Mouse (Mus musculus) embryonic fibroblast, embryonic 13.5 days (primary cell): Measurements from ENCODE around the gene Csf1. TPM values are rescaled to one million over a fixed set of nuclear protein-coding genes. Genes with fewer than 3 reads are reported as not detected.
"Not testable (repeated sequence)": the region's sequence is repeated elsewhere in the genome, so short reads cannot be mapped to it uniquely, and the experiment has no call there.

Experiments
- H3K27ac ChIP-seq: 2 replicates; pipeline ENCODE4 v1.5.1; 2012; ENCODE audit warnings: low read length, control low read depth, inconsistent platforms; ENCODE audit not compliant: insufficient read depth
- H3K4me1 ChIP-seq: 2 replicates; pipeline ENCODE4 v1.6.1; 2011; ENCODE audit warnings: low read length; ENCODE audit not compliant: control insufficient read depth, insufficient read depth
- H3K4me3 ChIP-seq: 2 replicates; pipeline ENCODE4 v1.5.1; 2011; ENCODE audit warnings: mild to moderate bottlenecking, control low read depth, low read length; ENCODE audit not compliant: insufficient read depth
- CTCF ChIP-seq: IDR thresholded peaks from 2 replicates; pipeline ENCODE4 v1.5.1; 2011; ENCODE audit warnings: mild to moderate bottlenecking, control low read depth, low read length, moderate library complexity, borderline replicate concordance; ENCODE audit not compliant: insufficient read depth
- POLR2A ChIP-seq: IDR thresholded peaks from 2 replicates; pipeline ENCODE4 v1.6.1; 2011; ENCODE audit warnings: low read depth, mild to moderate bottlenecking, control low read depth, low read length, moderate library complexity
- polyA plus RNA-seq: library from polyadenylated mRNA; stranded (reverse); fragments of >200 nt; gene quantifications from 2 replicates; pipeline ENCODE4 v1.2.4, GENCODE M21; 2011; ENCODE audit warnings: low read depth; ENCODE audit not compliant: missing spikeins, insufficient read length

Csf1 gene
- polyA plus RNA-seq, 1 experiment, result 208 TPM

GRCm38 (mm10) chr3:107739966-107740365 is 20.3 kb downstream of the Csf1 start:
- H3K4me1 ChIP-seq, result peaks cover 35% of the 10 kb centered on the region
- no peak overlapping the region for H3K4me3 ChIP-seq
- TF ChIP-seq POLR2A (peak; percentile 28; the same call in 1 of the 2 replicates), CTCF (no peak)
- H3K27ac ChIP-seq, result peak overlapping the region; percentile 87

- TF ChIP-seq POLR2A (no peak), CTCF (no peak)
Observed at GRCm38 (mm10) chr3:107739456-107739855, 20.8 kb downstream of the Csf1 start.

DNA sequence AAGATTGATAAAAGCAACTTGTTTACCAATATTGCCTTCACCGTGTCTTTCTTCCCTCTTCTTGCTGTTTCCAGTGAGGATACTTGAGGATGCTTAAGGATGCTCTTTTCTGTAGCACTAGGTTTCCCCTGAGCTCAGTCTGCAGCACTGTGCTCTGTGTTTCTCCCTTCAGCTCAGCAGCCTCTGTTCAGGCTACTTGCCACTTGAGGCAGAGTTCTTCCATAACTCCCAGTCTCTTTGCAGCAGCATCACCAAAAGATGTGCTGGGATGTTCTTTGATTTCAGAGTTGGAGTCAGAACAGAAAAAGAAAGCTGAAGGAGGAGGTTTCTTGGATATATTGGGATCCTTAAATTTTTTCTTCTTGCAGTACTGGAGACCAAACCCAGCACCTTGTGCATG is 21.6 kb downstream of the Csf1 start:
- Histone ChIP-seq H3K4me1 (peaks cover 40% of the 10 kb centered on the region), H3K4me3 (no peak overlapping the region), H3K27ac (peak overlapping the region; percentile 71)
- TF ChIP-seq CTCF (no peak), POLR2A (no peak)

More at GRCm38 (mm10) chr3:107739456-107739855, 20.8 kb downstream of the Csf1 start:
- H3K4me1 ChIP-seq, result peaks cover 35% of the 10 kb centered on the region
- H3K27ac ChIP-seq, result peak overlapping the region; percentile 87
- H3K4me3 ChIP-seq, result no peak overlapping the region

DNA sequence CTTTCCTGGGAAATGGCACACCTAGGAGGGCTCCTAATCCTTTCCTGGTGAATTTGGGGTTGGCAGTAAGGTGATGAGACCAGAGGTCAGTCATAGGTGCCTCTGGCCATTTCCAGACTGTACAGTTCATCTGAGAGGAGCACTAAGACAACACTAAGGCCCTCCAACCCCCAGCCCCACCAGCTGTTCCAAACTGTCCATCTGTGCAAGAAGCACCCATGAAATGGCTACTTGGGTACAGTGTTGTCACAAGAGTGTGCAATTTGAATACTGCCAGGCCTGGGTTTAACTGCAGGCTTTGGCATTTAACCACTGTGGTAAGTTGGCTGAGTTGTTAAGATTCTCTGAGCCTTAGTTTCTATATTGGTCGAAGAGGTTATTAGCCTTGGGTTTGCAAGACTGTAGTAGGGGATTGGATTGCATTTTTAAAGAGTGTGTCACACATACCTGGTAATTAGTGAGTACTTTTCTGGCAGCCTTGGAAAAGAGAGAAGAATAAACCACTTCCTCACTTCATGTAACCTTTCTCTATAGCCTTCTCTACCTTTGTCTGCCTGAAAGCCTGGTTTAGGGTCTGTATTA is 22.6 kb downstream of the Csf1 start:
- Histone ChIP-seq H3K4me3 (no peak overlapping the region), H3K27ac (peak overlapping the region; percentile 91), H3K4me1 (peaks cover 36% of the 10 kb centered on the region)
- TF ChIP-seq CTCF (no peak), POLR2A (no peak)

- not testable (repeated sequence) for H3K27ac ChIP-seq, H3K4me3 ChIP-seq
- H3K4me1 ChIP-seq, result peaks cover 26% of the 10 kb centered on the region
Observed at GRCm38 (mm10) chr3:107735620-107736019, 24.6 kb downstream of the Csf1 start.

GRCm38 (mm10) chr3:107733329-107733728 is 26.9 kb downstream of the Csf1 start:
- Histone ChIP-seq H3K27ac (peak overlapping the region; percentile 85), H3K4me1 (peaks cover 20% of the 10 kb centered on the region), H3K4me3 (no peak overlapping the region)
- no peak for TF ChIP-seq POLR2A
- TF ChIP-seq CTCF, result no peak

DNA sequence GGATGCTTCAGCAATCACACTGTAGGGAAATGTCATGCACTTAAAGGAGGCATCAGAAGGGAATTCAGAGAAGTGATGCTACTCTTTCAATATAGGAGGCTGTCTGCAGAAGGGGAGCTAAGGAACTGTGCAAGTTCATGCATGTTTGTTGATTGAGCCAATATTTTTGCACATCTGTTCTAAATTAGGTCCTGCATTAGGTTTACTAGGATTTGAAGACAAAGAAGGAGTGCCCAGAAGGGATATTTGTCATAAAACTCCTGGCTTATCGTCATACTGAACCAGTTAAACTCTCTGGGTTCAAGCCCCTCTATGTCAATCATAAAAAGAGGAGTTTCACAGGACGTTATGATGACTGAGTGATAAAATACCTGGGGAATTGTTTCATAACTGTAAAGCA is 30.0 kb downstream of the Csf1 start:
- H3K4me3 ChIP-seq, result no peak overlapping the region
- no peak for TF ChIP-seq POLR2A
- no peak for TF ChIP-seq CTCF
- H3K27ac ChIP-seq, result peak overlapping the region; percentile 55; the same call in 1 of the 2 replicates
- peaks cover 12% of the 10 kb centered on the region for H3K4me1 ChIP-seq

- H3K4me1 ChIP-seq, result peaks cover 7% of the 10 kb centered on the region
- no peak for TF ChIP-seq CTCF
- no peak for TF ChIP-seq POLR2A
- H3K27ac ChIP-seq, result no peak overlapping the region
Observed at GRCm38 (mm10) chr3:107728509-107728908, 31.8 kb downstream of the Csf1 start.

GRCm38 (mm10) chr3:107715971-107716370 is 44.3 kb downstream of the Csf1 start:
- TF ChIP-seq POLR2A (no peak), CTCF (no peak)
- Histone ChIP-seq H3K27ac (no peak overlapping the region), H3K4me3 (no peak overlapping the region), H3K4me1 (no peaks in the 10 kb centered on the region)

More at GRCm38 (mm10) chr3:107728509-107728908, 31.8 kb downstream of the Csf1 start:
- H3K4me3 ChIP-seq, result no peak overlapping the region

DNA sequence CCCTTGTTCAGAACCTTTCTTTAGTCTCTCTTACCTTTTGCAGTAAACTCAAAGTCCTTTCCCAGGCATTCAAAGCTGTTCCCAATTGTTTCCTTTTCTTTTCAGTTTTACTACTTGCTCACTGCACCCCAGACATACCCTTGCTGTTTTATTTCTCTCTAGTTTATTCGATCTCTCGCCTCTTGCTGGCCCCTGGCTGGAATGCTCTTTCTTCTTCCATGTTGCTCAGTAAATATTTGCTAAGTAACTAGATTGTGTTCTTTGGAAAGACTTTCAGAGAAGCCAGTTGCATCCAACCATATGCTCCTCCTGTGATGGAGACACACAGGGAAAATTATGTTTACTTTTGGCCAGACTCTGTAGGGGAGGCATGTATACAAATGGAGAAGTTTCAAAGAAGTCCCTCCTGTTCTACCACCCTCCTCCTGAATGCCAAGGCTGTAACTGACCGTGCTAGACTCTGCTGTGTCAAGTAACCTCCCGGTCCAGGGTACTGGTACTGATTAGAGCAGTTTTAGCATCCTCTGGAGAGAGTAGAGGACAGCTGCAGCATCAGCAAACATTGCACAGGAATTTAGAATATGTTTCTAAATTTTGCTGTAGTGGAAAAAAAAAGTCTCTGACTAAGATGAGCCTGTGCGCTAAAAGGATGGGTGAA is 45.9 kb downstream of the Csf1 start:
- TF ChIP-seq CTCF, result no peak
- no peak for TF ChIP-seq POLR2A
- Histone ChIP-seq H3K4me1 (no peaks in the 10 kb centered on the region), H3K4me3 (no peak overlapping the region), H3K27ac (no peak overlapping the region)

DNA sequence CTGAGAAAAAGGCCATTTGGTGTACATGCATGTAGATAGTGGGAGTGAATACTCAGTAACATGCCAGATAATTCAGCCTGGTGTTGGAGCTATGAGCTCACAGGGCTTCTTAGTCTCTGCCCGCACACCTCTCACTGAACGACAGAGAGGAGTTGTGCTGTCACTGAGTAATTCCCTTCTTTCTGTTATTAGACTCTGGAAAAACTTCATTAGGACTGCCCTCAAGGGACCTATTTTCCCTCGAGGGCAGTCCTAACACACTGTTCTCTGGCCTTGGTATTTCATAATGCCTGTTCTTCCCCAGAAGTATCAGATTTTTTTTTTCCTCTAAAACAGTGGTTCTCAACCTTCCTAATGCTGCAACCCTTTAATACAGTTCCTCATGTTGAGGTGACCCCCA is 48.2 kb downstream of the Csf1 start:
- H3K27ac ChIP-seq, result no peak overlapping the region
- H3K4me1 ChIP-seq, result peaks cover 6% of the 10 kb centered on the region
- no peak overlapping the region for H3K4me3 ChIP-seq
- TF ChIP-seq CTCF (no peak), POLR2A (no peak)
